Mouse (Mus musculus) right cerebral cortex, postnatal 25 days (tissue): ENCODE measurements around the gene Gm12569.

Experiments used
- DNase-seq: peaks from one replicate; pipeline ENCODE4 v3.0.0; 2022

Gene Gm12569

DNA sequence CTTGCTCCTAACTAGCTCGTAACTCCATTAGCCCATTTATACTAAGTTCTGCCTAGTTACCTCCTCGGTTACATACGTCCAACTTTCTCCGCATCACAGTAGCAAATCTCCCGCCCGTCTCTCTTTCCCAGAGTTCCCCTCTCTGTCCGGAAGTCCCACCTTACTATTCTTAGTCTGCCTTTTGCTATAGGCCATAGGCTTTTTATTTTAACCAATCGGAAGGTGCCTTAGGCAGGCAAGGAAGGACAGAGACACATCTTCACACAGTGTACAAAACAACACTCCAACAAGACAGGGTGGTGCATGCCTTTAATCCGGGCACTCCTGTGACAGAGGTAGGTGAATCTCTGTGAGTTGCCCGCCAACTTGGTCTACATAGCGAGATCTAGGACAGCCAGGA lies at the start of gene Gm12569:
Gene Gm12569, plus strand, starts transcription at position 166 of the 400 bp plus-strand sequence.
- DNase-seq: no peak

- no peak for DNase-seq
Observed at GRCm38 (mm10) chr11:51202726-51203125, 17.5 kb upstream of the Gm12569 start.

- no peak for DNase-seq
Observed at GRCm38 (mm10) chr11:51207758-51208157, 12.5 kb upstream of the Gm12569 start.

DNA sequence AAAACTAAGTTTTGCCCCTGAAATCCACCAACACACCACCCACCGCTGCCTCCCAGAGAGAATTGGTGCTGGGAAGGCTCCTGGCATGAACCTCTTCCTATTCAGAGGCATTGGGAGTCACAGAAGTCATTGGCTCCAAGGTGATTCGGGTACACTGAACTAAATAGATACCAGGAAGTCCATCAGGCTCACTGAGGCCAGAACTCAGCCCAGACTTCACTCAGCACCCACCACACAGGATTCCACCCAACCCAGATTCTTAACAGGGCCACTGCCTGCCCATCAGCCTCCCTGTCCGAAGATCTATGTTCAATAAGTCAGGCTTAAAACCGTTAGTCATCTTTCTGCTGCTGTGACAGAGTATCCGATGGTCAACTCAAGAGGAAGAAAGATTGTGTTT lies 8.8 kb upstream of the Gm12569 start:
- no peak for DNase-seq

DNA sequence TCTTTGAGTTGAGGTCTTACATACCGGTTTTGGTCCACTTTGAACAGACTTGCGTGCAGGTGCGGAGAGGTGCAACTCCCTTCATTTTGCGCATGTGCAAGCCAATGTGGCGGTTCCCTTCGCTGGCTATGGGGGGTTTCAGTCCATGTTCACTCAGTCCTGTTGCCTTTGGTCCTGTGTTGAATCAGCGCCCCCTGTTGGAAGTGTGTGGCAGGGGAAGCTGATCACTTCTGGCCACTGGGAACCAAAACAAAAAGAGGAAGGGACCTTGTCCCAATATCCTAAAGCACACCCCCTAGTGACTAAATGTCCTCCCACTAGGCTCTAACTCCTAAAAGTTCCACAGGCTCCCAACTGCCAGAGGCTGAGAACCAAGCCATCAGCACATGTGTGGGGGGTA lies 6.3 kb upstream of the Gm12569 start:
- no peak for DNase-seq

- no peak for DNase-seq
Observed at GRCm38 (mm10) chr11:51219396-51219980, 785 bp upstream of the Gm12569 start.

GRCm38 (mm10) chr11:51227104-51227503 lies 6.8 kb downstream of the Gm12569 start:
- peak; percentile 61 for DNase-seq

GRCm38 (mm10) chr11:51234626-51235025 lies 14.4 kb downstream of the Gm12569 start:
- no peak for DNase-seq

- DNase-seq: no peak
Observed at GRCm38 (mm10) chr11:51242897-51243296, 22.6 kb downstream of the Gm12569 start.

GRCm38 (mm10) chr11:51257006-51257405 lies 36.7 kb downstream of the Gm12569 start:
- DNase-seq: no peak

GRCm38 (mm10) chr11:51261680-51262219 lies 41.5 kb downstream of the Gm12569 start, which contains the start of gene Clk4:
Gene Clk4, plus strand, starts transcription at chr11:51261730.
- no peak for DNase-seq

- DNase-seq: peak; percentile 99
Observed at GRCm38 (mm10) chr11:51262342-51263285, 42.3 kb downstream of the Gm12569 start, which contains the start of gene BC049762. Gene BC049762, minus strand, starts transcription at chr11:51263046.

GRCm38 (mm10) chr11:51263286-51263831 lies 43.1 kb downstream of the Gm12569 start:
- no peak for DNase-seq

DNA sequence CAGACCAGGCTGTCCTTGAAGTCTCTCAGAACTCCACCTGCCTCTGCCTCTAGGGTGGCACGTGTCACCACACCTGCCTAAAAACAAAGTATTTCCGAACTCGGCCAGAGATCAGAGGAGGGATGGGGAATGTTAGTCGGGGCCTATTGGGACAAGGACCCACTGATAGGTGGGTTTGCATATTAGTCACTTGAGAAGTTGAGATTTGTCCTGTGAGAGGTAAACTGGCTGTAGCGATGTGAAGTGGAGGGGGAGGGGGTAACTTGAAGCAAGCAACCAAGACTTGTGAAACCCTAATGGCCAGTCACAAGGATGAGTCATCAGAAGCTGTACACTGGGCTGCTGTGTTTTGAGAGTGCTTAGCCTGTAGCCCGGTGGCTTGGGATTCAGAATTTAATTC lies 44.1 kb downstream of the Gm12569 start:
- no peak for DNase-seq

DNA sequence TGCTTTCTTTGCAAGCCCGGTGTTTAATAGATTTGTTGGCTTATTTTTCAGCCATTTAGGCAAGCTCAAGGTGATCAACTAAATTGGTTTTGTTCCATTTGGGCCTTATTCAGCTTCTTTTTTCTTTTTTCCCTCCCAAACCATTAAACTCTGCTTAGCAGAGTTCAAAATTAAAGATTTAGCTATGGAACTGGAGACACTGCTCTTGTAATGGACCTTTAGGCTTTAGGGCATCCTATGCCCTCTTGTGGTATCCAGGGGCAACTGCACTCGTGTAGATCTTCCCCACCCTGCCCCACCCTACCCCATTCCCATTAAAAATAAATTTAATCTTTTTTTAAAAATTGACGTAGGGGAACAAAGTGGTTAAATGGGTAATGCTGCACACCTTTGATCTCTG lies 45.1 kb downstream of the Gm12569 start:
- no peak for DNase-seq

GRCm38 (mm10) chr11:51274418-51274817 lies 54.1 kb downstream of the Gm12569 start:
- DNase-seq: no peak
